Mouse (Mus musculus): ENCODE measurements around the gene Them7. TPM values are rescaled to one million over a fixed set of nuclear protein-coding genes. Genes with fewer than 3 reads are reported as not detected.

Them7 gene
- polyA plus RNA-seq, 1 experiment from 2014 or later, result not detected

- WGBS, result 72% methylated on average over 7 of the region's 7 CpGs
- H3K9me3 ChIP-seq (ENCODE audit: control insufficient read depth, low read length), result no peaks in the 10 kb centered on the region
- no peaks in the 10 kb centered on the region for H3K27me3 ChIP-seq (replicated peaks; ENCODE audit: control insufficient read depth, insufficient read depth, low read length)
- no peak overlapping the region for H3K4me3 ChIP-seq (replicated peaks; ENCODE audit: low read length)
- ATAC-seq, result no peak
- no peaks in the 10 kb centered on the region for H3K36me3 ChIP-seq (ENCODE audit: control insufficient read depth, insufficient read depth)
- H3K4me1 ChIP-seq (replicated peaks; ENCODE audit: control insufficient read depth, insufficient read depth, low read length), result no peaks in the 10 kb centered on the region
- H3K9ac ChIP-seq (replicated peaks; ENCODE audit: low read depth, low read length), result no peak overlapping the region
- no peak overlapping the region for H3K4me2 ChIP-seq (ENCODE audit: low read length)
- no peak overlapping the region for H3K27ac ChIP-seq (ENCODE audit: low read length)
These were observed 18.8 kb downstream of the Them7 start for GRCm38 (mm10) chr2:105242940-105243339.

GRCm38 (mm10) chr2:105244733-105245132 is 20.6 kb downstream of the Them7 start:
- H3K27me3 ChIP-seq (replicated peaks; ENCODE audit: control insufficient read depth, insufficient read depth, low read length), result no peaks in the 10 kb centered on the region
- WGBS, result 81% methylated on average over 13 of the region's 13 CpGs
- H3K9ac ChIP-seq (replicated peaks; ENCODE audit: low read depth, low read length), result no peak overlapping the region
- no peak overlapping the region for H3K27ac ChIP-seq (ENCODE audit: low read length)
- H3K36me3 ChIP-seq (ENCODE audit: control insufficient read depth, insufficient read depth), result no peaks in the 10 kb centered on the region
- H3K4me2 ChIP-seq (ENCODE audit: low read length), result no peak overlapping the region
- no peak overlapping the region for H3K4me3 ChIP-seq (replicated peaks; ENCODE audit: low read length)
- ATAC-seq, result no peak
- no peaks in the 10 kb centered on the region for H3K4me1 ChIP-seq (replicated peaks; ENCODE audit: control insufficient read depth, insufficient read depth, low read length)
- H3K9me3 ChIP-seq (ENCODE audit: control insufficient read depth, low read length), result no peaks in the 10 kb centered on the region

GRCm38 (mm10) chr2:105251978-105252377 is 27.9 kb downstream of the Them7 start:
- H3K36me3 ChIP-seq (ENCODE audit: control insufficient read depth, insufficient read depth), result no peaks in the 10 kb centered on the region
- H3K4me2 ChIP-seq (ENCODE audit: low read length), result no peak overlapping the region
- H3K4me3 ChIP-seq (replicated peaks; ENCODE audit: low read length), result no peak overlapping the region
- no peak overlapping the region for H3K27ac ChIP-seq (ENCODE audit: low read length)
- H3K27me3 ChIP-seq (replicated peaks; ENCODE audit: control insufficient read depth, insufficient read depth, low read length), result no peaks in the 10 kb centered on the region; the same call in 1 of the 2 replicates
- H3K4me1 ChIP-seq (replicated peaks; ENCODE audit: control insufficient read depth, insufficient read depth, low read length), result no peaks in the 10 kb centered on the region
- H3K9me3 ChIP-seq (ENCODE audit: control insufficient read depth, low read length), result no peaks in the 10 kb centered on the region
- no peak overlapping the region for H3K9ac ChIP-seq (replicated peaks; ENCODE audit: low read depth, low read length)
- 82% methylated on average over 3 of the region's 3 CpGs for WGBS
- ATAC-seq, result no peak

GRCm38 (mm10) chr2:105252824-105253223 is 28.7 kb downstream of the Them7 start:
- Histone ChIP-seq H3K4me3 (replicated peaks; ENCODE audit: low read length) (no peak overlapping the region), H3K9ac (replicated peaks; ENCODE audit: low read depth, low read length) (no peak overlapping the region), H3K36me3 (ENCODE audit: control insufficient read depth, insufficient read depth) (no peaks in the 10 kb centered on the region), H3K4me1 (replicated peaks; ENCODE audit: control insufficient read depth, insufficient read depth, low read length) (no peaks in the 10 kb centered on the region), H3K27me3 (replicated peaks; ENCODE audit: control insufficient read depth, insufficient read depth, low read length) (no peaks in the 10 kb centered on the region; the same call in 1 of the 2 replicates), H3K9me3 (ENCODE audit: control insufficient read depth, low read length) (no peaks in the 10 kb centered on the region), H3K4me2 (ENCODE audit: low read length) (no peak overlapping the region), H3K27ac (ENCODE audit: low read length) (no peak overlapping the region)
- ATAC-seq, result peak; percentile 91
- 70% methylated on average over 7 of the region's 7 CpGs for WGBS

GRCm38 (mm10) chr2:105255457-105255856 is 31.3 kb downstream of the Them7 start:
- 58% methylated on average over 4 of the region's 4 CpGs for WGBS
- no peak overlapping the region for H3K27ac ChIP-seq (ENCODE audit: low read length)
- no peak for ATAC-seq
- no peaks in the 10 kb centered on the region for H3K36me3 ChIP-seq (ENCODE audit: control insufficient read depth, insufficient read depth)
- no peak overlapping the region for H3K9ac ChIP-seq (replicated peaks; ENCODE audit: low read depth, low read length)
- no peaks in the 10 kb centered on the region for H3K4me1 ChIP-seq (replicated peaks; ENCODE audit: control insufficient read depth, insufficient read depth, low read length)
- no peak overlapping the region for H3K4me2 ChIP-seq (ENCODE audit: low read length)
- no peak overlapping the region for H3K4me3 ChIP-seq (replicated peaks; ENCODE audit: low read length)
- H3K9me3 ChIP-seq (ENCODE audit: control insufficient read depth, low read length), result no peaks in the 10 kb centered on the region
- H3K27me3 ChIP-seq (replicated peaks; ENCODE audit: control insufficient read depth, insufficient read depth, low read length), result peaks cover 2% of the 10 kb centered on the region

- ATAC-seq, result peak; percentile 40; the same call in 1 of the 2 replicates
- no peaks in the 10 kb centered on the region for H3K4me1 ChIP-seq (replicated peaks; ENCODE audit: control insufficient read depth, insufficient read depth, low read length)
- H3K9me3 ChIP-seq (ENCODE audit: control insufficient read depth, low read length), result no peaks in the 10 kb centered on the region
- H3K27me3 ChIP-seq (replicated peaks; ENCODE audit: control insufficient read depth, insufficient read depth, low read length), result peaks cover 2% of the 10 kb centered on the region
- no peak overlapping the region for H3K4me2 ChIP-seq (ENCODE audit: low read length)
- no peak overlapping the region for H3K27ac ChIP-seq (ENCODE audit: low read length)
- H3K9ac ChIP-seq (replicated peaks; ENCODE audit: low read depth, low read length), result no peak overlapping the region
- WGBS, result 67% methylated on average over 2 of the region's 2 CpGs
- H3K36me3 ChIP-seq (ENCODE audit: control insufficient read depth, insufficient read depth), result no peaks in the 10 kb centered on the region
- H3K4me3 ChIP-seq (replicated peaks; ENCODE audit: low read length), result no peak overlapping the region
These were observed 32.4 kb downstream of the Them7 start for GRCm38 (mm10) chr2:105256427-105257071.

GRCm38 (mm10) chr2:105257376-105257775 is 33.3 kb downstream of the Them7 start:
- Histone ChIP-seq H3K9ac (replicated peaks; ENCODE audit: low read depth, low read length) (no peak overlapping the region), H3K4me3 (replicated peaks; ENCODE audit: low read length) (no peak overlapping the region), H3K27me3 (replicated peaks; ENCODE audit: control insufficient read depth, insufficient read depth, low read length) (peaks cover 2% of the 10 kb centered on the region), H3K4me1 (replicated peaks; ENCODE audit: control insufficient read depth, insufficient read depth, low read length) (no peaks in the 10 kb centered on the region), H3K4me2 (ENCODE audit: low read length) (no peak overlapping the region), H3K36me3 (ENCODE audit: control insufficient read depth, insufficient read depth) (no peaks in the 10 kb centered on the region), H3K9me3 (ENCODE audit: control insufficient read depth, low read length) (no peaks in the 10 kb centered on the region), H3K27ac (ENCODE audit: low read length) (no peak overlapping the region)
- WGBS, result 67% methylated on average over 2 of the region's 2 CpGs
- no peak for ATAC-seq

GRCm38 (mm10) chr2:105261335-105261734 is 37.2 kb downstream of the Them7 start:
- Histone ChIP-seq H3K9me3 (ENCODE audit: control insufficient read depth, low read length) (no peaks in the 10 kb centered on the region), H3K4me3 (replicated peaks; ENCODE audit: low read length) (no peak overlapping the region), H3K27ac (ENCODE audit: low read length) (no peak overlapping the region), H3K27me3 (replicated peaks; ENCODE audit: control insufficient read depth, insufficient read depth, low read length) (peaks cover 5% of the 10 kb centered on the region; the same call in 1 of the 2 replicates), H3K9ac (replicated peaks; ENCODE audit: low read depth, low read length) (no peak overlapping the region), H3K4me1 (replicated peaks; ENCODE audit: control insufficient read depth, insufficient read depth, low read length) (no peaks in the 10 kb centered on the region), H3K4me2 (ENCODE audit: low read length) (no peak overlapping the region), H3K36me3 (ENCODE audit: control insufficient read depth, insufficient read depth) (no peaks in the 10 kb centered on the region)
- WGBS, result 61% methylated on average over 11 of the region's 11 CpGs
- no peak for ATAC-seq

- Histone ChIP-seq H3K4me2 (ENCODE audit: low read length) (no peak overlapping the region), H3K4me3 (replicated peaks; ENCODE audit: low read length) (no peak overlapping the region), H3K9ac (replicated peaks; ENCODE audit: low read depth, low read length) (no peak overlapping the region), H3K27me3 (replicated peaks; ENCODE audit: control insufficient read depth, insufficient read depth, low read length) (peaks cover 5% of the 10 kb centered on the region; the same call in 1 of the 2 replicates), H3K4me1 (replicated peaks; ENCODE audit: control insufficient read depth, insufficient read depth, low read length) (no peaks in the 10 kb centered on the region), H3K27ac (ENCODE audit: low read length) (no peak overlapping the region), H3K9me3 (ENCODE audit: control insufficient read depth, low read length) (no peaks in the 10 kb centered on the region), H3K36me3 (ENCODE audit: control insufficient read depth, insufficient read depth) (no peaks in the 10 kb centered on the region)
- WGBS, result 21% methylated on average over 2 of the region's 2 CpGs
- ATAC-seq, result no peak
These were observed 39.1 kb downstream of the Them7 start for GRCm38 (mm10) chr2:105263219-105263618.
